Mouse (Mus musculus) kidney, embryonic 14.5 days (tissue): ENCODE results near the gene Shc4. TPM values are rescaled to one million over a fixed set of nuclear protein-coding genes. Genes with fewer than 3 reads are reported as not detected.
A peak's percentile ranks its signal among the peaks of the same experiment; 100 is the strongest.

Experiments used
- ATAC-seq: fragments of 200-750 bp; cut with Nextera tagmentation; 2 replicates; pipeline ENCODE4 v1.8.0; 2017; ENCODE audit warnings: moderate number of reproducible peaks, mild to moderate bottlenecking, moderate TSS enrichment, moderate library complexity; ENCODE audit not compliant: low FRiP score, low TSS enrichment
- H3K27ac ChIP-seq: fragments of 300-500 bp; sonication (generic); 2 replicates; pipeline ENCODE4 v1.5.1; 2014; ENCODE audit warnings: low read depth, mild to moderate bottlenecking, low read length, moderate library complexity, mixed read lengths
- H3K27me3 ChIP-seq: fragments of 300-500 bp; sonication (generic); 2 replicates; pipeline ENCODE4 v1.6.1; 2014; ENCODE audit warnings: mild to moderate bottlenecking, low read length; ENCODE audit not compliant: control insufficient read depth, insufficient read depth
- H3K36me3 ChIP-seq: fragments of 300-500 bp; sonication (generic); 2 replicates; pipeline ENCODE4 v1.6.1; 2014; ENCODE audit warnings: low read length, mixed read lengths; ENCODE audit not compliant: control insufficient read depth, insufficient read depth
- H3K4me1 ChIP-seq: fragments of 300-500 bp; sonication (generic); 2 replicates; pipeline ENCODE4 v1.6.1; 2014; ENCODE audit warnings: low read length, mixed read lengths; ENCODE audit not compliant: control insufficient read depth, insufficient read depth
- H3K4me2 ChIP-seq: fragments of 300-500 bp; sonication (generic); replicated peaks from 2 replicates; pipeline ENCODE4 v1.6.1; 2014; ENCODE audit warnings: low read depth, mild to moderate bottlenecking, low read length
- H3K4me3 ChIP-seq: fragments of 300-500 bp; sonication (generic); 2 replicates; pipeline ENCODE4 v1.5.1; 2014; ENCODE audit warnings: mild to moderate bottlenecking, low read length
- H3K9ac ChIP-seq: fragments of 300-500 bp; sonication (generic); 2 replicates; pipeline ENCODE4 v1.6.1; 2014; ENCODE audit warnings: low read depth, mild to moderate bottlenecking, low read length, moderate library complexity
- H3K9me3 ChIP-seq: fragments of 300-500 bp; sonication (generic); 2 replicates; pipeline ENCODE4 v1.6.1; 2016; ENCODE audit warnings: low read length; ENCODE audit not compliant: control insufficient read depth
- WGBS: fragments of 180-500 bp; shearing (Covaris S2); extraction: QIAGEN DNeasy Blood & Tissue Kit; methylation state at CpG from one replicate; pipeline ENCODE4 v1.1.7; 2014; 5-methylcytosine and 5-hydroxymethylcytosine counted together
- polyA plus RNA-seq: library from polyadenylated mRNA; unstranded; fragments of >200 nt; fragmentation: Nextera tagmentation; extraction: Ambion mirVana; gene quantifications from 2 replicates; pipeline ENCODE4 v1.2.1, GENCODE M21; 2014

The Shc4 gene
- polyA plus RNA-seq, 1 experiment from 2014 or later = 1.6 TPM

DNA sequence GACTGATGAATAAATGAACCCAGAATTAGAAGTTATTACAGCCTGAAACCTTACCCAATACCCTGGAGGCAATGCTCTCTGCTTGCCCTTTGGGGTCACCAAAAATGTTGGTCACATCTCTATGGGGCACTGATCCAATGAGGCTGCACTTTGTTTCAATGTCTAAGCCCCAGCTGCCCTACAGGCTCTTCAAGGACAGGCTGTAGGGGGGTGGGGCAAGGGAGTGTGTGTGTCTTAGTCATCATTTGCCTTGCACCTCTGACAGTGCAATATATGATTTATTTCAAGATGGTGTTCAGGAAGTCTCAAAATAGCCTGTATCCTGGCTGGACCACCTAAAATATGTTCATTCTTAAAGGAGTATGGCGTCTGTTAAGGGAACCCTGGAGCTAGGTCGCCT is 22.3 kb downstream of the Shc4 start:
- Histone ChIP-seq H3K36me3 (no peaks in the 10 kb centered on the region), H3K4me2 (no peak overlapping the region), H3K9me3 (no peaks in the 10 kb centered on the region), H3K4me3 (no peak overlapping the region), H3K27ac (no peak overlapping the region), H3K9ac (no peak overlapping the region), H3K27me3 (no peaks in the 10 kb centered on the region), H3K4me1 (no peaks in the 10 kb centered on the region)
- no peak for ATAC-seq
- WGBS = 69% methylated on average over 2 of the region's 2 CpGs

DNA sequence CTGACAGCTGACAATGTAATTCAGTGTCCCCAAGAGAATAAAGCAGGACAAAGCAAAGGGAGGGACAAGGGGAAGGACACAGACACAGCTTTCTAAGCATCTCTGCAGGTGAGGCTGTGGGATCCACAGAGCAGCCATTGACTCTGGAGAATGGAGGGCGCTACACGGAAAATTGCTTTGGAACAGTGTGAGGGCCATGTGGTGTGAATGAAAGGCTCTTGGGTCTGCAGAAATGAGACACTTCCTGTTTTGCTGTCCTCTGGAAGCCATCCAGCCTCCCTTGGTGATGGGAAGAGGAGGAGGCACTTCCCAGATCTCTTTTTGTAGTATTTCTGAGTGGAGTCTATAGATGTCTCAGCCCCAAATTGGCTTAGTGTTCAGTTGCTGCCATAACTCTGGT is 27.7 kb downstream of the Shc4 start:
- no peak overlapping the region for H3K4me3 ChIP-seq
- no peaks in the 10 kb centered on the region for H3K4me1 ChIP-seq
- no peak overlapping the region for H3K4me2 ChIP-seq
- ATAC-seq = no peak
- H3K36me3 ChIP-seq = no peaks in the 10 kb centered on the region
- H3K27me3 ChIP-seq = no peaks in the 10 kb centered on the region
- WGBS = 69% methylated on average over 2 of the region's 2 CpGs
- no peaks in the 10 kb centered on the region for H3K9me3 ChIP-seq
- no peak overlapping the region for H3K9ac ChIP-seq
- H3K27ac ChIP-seq = no peak overlapping the region

GRCm38 (mm10) chr2:125694798-125695197 is 29.1 kb downstream of the Shc4 start:
- Histone ChIP-seq H3K9ac (no peak overlapping the region), H3K4me3 (no peak overlapping the region), H3K36me3 (no peaks in the 10 kb centered on the region), H3K4me1 (no peaks in the 10 kb centered on the region), H3K4me2 (no peak overlapping the region), H3K27me3 (no peaks in the 10 kb centered on the region), H3K9me3 (no peaks in the 10 kb centered on the region), H3K27ac (no peak overlapping the region)
- WGBS = 83% methylated on average over 2 of the region's 2 CpGs
- ATAC-seq = no peak

- H3K4me3 ChIP-seq = no peak overlapping the region
- no peak for ATAC-seq
- no peak overlapping the region for H3K9ac ChIP-seq
- H3K4me1 ChIP-seq = no peaks in the 10 kb centered on the region
- no peaks in the 10 kb centered on the region for H3K9me3 ChIP-seq
- no peak overlapping the region for H3K27ac ChIP-seq
- H3K4me2 ChIP-seq = no peak overlapping the region
- no peaks in the 10 kb centered on the region for H3K36me3 ChIP-seq
- H3K27me3 ChIP-seq = no peaks in the 10 kb centered on the region
- 54% methylated on average over 2 of the region's 2 CpGs for WGBS
Observed at GRCm38 (mm10) chr2:125692010-125692409, 31.9 kb downstream of the Shc4 start.

GRCm38 (mm10) chr2:125685441-125686150 is 38.4 kb downstream of the Shc4 start:
- Histone ChIP-seq H3K27me3 (no peaks in the 10 kb centered on the region), H3K9ac (no peak overlapping the region), H3K9me3 (no peaks in the 10 kb centered on the region), H3K27ac (no peak overlapping the region), H3K4me3 (no peak overlapping the region), H3K4me2 (no peak overlapping the region), H3K36me3 (no peaks in the 10 kb centered on the region), H3K4me1 (no peaks in the 10 kb centered on the region)
- ATAC-seq = no peak
- WGBS = 71% methylated on average over 9 of the region's 9 CpGs

DNA sequence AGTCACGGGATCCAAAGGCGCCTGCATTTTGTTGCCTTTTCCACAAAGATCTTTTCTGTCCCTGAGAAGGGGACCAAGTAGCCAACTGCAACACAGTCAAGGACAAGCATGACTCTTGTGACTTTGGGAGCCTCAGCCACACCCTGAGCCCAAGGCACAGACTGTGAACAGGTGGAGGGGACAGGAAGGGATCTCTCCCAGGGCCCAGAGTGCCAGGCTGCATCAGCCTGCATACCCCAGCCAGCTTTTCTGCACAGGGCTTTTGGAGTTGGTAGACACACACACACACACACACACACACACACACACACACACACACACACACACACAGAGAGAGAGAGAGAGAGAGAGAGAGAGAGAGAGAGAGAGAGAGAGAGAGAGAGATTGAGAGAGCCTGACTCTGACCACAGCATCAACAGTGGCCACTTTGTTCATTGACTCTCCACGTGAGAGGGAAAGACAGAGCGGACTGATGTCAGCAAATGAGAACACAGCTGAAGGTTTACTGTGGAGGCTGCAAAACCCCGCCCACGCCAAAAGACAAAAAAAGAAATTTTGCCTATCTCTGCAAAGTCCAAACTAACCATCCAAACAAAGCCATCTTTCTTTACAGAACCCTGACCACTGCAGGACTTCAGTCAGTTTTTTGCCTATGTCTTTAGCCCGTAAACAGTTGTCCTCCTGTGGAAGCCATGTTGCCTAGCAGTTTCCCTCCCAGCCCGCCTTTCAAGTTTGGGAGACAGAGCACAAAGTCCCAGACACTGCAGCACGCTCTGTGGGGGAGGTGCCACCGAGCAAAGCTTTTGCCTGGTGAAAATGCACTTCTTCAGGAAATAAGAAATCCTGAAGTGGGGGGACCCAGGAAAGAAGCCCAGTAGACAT is 39.1 kb downstream of the Shc4 start:
- WGBS = 61% methylated on average over 10 of the region's 10 CpGs
- Histone ChIP-seq H3K27me3 (no peaks in the 10 kb centered on the region), H3K4me2 (no peak overlapping the region), H3K4me1 (no peaks in the 10 kb centered on the region), H3K4me3 (no peak overlapping the region), H3K27ac (no peak overlapping the region), H3K36me3 (no peaks in the 10 kb centered on the region), H3K9ac (no peak overlapping the region), H3K9me3 (no peaks in the 10 kb centered on the region)
- peak; percentile 39; the same call in 1 of the 2 replicates for ATAC-seq

DNA sequence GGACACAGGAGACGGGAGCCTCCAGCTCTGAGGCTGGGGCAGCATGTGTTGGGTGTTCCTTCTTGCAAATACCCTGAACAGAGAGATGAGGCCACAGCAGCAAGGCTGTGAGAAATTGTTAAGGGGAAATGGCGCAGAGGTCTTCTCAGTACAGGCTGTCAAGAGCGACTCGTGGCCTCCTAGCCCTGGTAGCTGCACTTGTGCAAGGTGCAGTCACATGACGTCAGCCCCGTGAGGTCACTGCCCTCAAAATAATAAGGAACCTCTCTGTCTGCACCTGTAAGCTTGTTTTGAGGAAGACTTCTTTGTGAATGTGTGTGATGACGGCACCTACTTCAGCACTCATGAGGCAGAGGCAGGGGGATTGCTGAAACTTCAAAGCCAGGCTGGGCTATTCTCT is 40.1 kb downstream of the Shc4 start:
- Histone ChIP-seq H3K36me3 (no peaks in the 10 kb centered on the region), H3K4me2 (no peak overlapping the region), H3K4me1 (no peaks in the 10 kb centered on the region), H3K9ac (no peak overlapping the region), H3K9me3 (no peaks in the 10 kb centered on the region), H3K4me3 (no peak overlapping the region), H3K27me3 (no peaks in the 10 kb centered on the region), H3K27ac (no peak overlapping the region)
- no peak for ATAC-seq
- 87% methylated on average over 7 of the region's 7 CpGs for WGBS

DNA sequence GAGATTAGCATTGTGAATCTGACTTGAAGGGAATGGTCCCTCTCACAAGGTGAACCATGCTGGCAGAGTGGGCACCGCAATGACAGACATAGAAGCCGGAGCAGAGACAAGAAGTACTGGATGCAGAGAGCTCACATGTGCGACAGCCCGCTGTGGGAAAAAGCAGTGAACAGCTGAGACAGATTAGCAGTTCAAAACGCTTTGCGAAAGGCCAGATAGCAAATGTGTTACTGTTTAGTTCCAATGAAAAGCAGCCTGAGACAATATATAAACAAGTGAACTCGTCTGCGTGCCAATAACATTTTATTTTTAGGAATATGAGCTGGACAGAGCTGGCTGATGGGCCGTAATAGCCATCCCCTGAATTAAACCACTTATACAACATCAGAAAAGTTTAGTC is 42.1 kb downstream of the Shc4 start:
- H3K27me3 ChIP-seq = no peaks in the 10 kb centered on the region
- H3K4me3 ChIP-seq = no peak overlapping the region
- 80% methylated on average over 9 of the region's 9 CpGs for WGBS
- no peak overlapping the region for H3K4me2 ChIP-seq
- H3K9ac ChIP-seq = no peak overlapping the region
- no peak overlapping the region for H3K27ac ChIP-seq
- H3K4me1 ChIP-seq = no peaks in the 10 kb centered on the region
- no peak for ATAC-seq
- H3K9me3 ChIP-seq = no peaks in the 10 kb centered on the region
- H3K36me3 ChIP-seq = no peaks in the 10 kb centered on the region
